Mouse (Mus musculus) testis, adult 2 months (tissue): Measurements from ENCODE around the gene Tmem259.

Source experiments
- CTCF ChIP-seq: fragments of 200-500 bp; IDR thresholded peaks from 2 replicates; pipeline ENCODE4 v1.5.1; 2012; ENCODE audit warnings: low read depth, mild to moderate bottlenecking, inconsistent platforms, low read length, moderate library complexity; ENCODE audit not compliant: control insufficient read depth, insufficient read depth, insufficient replicate concordance
- POLR2A ChIP-seq: fragments of 200-500 bp; IDR thresholded peaks from 2 replicates; pipeline ENCODE4 v1.6.1; 2012; ENCODE audit warnings: low read depth, mild to moderate bottlenecking, inconsistent platforms, low read length, moderate library complexity; ENCODE audit not compliant: control insufficient read depth

GRCm38 (mm10) chr10:80022164-80022563 lies 38.0 kb upstream of the Tmem259 start:
- TF ChIP-seq POLR2A (no peak), CTCF (no peak)
